Mouse (Mus musculus) ES-E14 (cell line): ENCODE measurements at regions not wholly inside any gene's neighbourhood (a gene's known extent, or its start where the extent isn't known, plus 50 kb on each side); places are given as distances from the start of the nearest gene placed in this dataset.

Experiments used
- CHD2 ChIP-seq: IDR thresholded peaks from 2 replicates; pipeline ENCODE4 v1.6.1; 2014; ENCODE audit warnings: mild to moderate bottlenecking, low read depth, low read length, inconsistent platforms
- HCFC1 ChIP-seq: IDR thresholded peaks from 2 replicates; pipeline ENCODE4 v1.6.1; 2012; ENCODE audit warnings: low read length, inconsistent platforms, borderline replicate concordance; ENCODE audit not compliant: insufficient read depth
- MAFK ChIP-seq: IDR thresholded peaks from 2 replicates; pipeline ENCODE4 v1.6.1; 2014; ENCODE audit warnings: mild to moderate bottlenecking, low read depth, low read length, inconsistent platforms; ENCODE audit not compliant: insufficient read depth
- ZNF384 ChIP-seq: IDR thresholded peaks from 2 replicates; pipeline ENCODE4 v1.6.1; 2012; ENCODE audit warnings: low read depth, low read length, inconsistent platforms

DNA sequence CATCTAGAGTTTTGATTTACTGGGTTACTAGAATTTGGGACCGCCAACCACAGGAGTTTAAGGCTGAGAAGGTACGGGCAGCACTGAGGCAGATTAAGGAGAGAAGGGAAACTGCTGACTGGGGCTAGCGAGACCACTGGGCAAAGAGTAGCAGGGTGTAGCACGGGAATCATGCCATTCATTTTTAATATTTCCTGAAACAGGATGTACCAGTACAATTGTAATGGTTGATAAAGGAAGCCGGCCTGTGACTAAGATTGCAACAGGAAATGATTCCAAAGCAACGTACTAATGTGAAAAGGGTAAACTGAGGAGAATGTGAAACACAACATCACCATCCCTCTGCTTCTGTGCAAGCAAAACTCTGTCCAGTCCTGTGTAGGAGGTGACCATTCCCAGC, 118.3 kb upstream of the Ift57 start:
- TF ChIP-seq CHD2: no peak
- TF ChIP-seq ZNF384: no peak
- TF ChIP-seq MAFK: no peak
- TF ChIP-seq HCFC1: no peak
